Mouse (Mus musculus) E14TG2a.4 (cell line): ENCODE results near the gene Fgf18.
A peak's percentile ranks its signal among the peaks of the same experiment; 100 is the strongest.

ENCODE experiments used
- H3K27me3 ChIP-seq: 2 replicates; pipeline ENCODE4 v1.6.1; 2014; ENCODE audit warnings: low read length, control low read depth; ENCODE audit not compliant: insufficient read depth
- H3K36me3 ChIP-seq: 2 replicates; pipeline ENCODE4 v1.6.1; 2014; ENCODE audit warnings: low read length, control low read depth; ENCODE audit not compliant: insufficient read depth
- H3K4me1 ChIP-seq: replicated peaks from 2 replicates; pipeline ENCODE4 v1.6.1; 2014; ENCODE audit warnings: low read depth, low read length, control low read depth
- H3K4me3 ChIP-seq: replicated peaks from 2 replicates; pipeline ENCODE4 v1.5.1; 2014; ENCODE audit warnings: mild to moderate bottlenecking, low read length
- H3K9me3 ChIP-seq: 2 replicates; pipeline ENCODE4 v1.6.1; 2014; ENCODE audit warnings: low read length, control low read depth
- CTCF ChIP-seq: conservative IDR thresholded peaks from 2 replicates; pipeline ENCODE4 v1.5.1; 2014; ENCODE audit warnings: low read length
- NANOG ChIP-seq: IDR thresholded peaks from 2 replicates; pipeline ENCODE4 v1.6.1; 2014; ENCODE audit warnings: borderline replicate concordance, low read length, mixed read lengths
- POU5F1 ChIP-seq: IDR thresholded peaks from 2 replicates; pipeline ENCODE4 v1.6.1; 2014; ENCODE audit warnings: low read length, borderline replicate concordance

The Fgf18 gene

DNA sequence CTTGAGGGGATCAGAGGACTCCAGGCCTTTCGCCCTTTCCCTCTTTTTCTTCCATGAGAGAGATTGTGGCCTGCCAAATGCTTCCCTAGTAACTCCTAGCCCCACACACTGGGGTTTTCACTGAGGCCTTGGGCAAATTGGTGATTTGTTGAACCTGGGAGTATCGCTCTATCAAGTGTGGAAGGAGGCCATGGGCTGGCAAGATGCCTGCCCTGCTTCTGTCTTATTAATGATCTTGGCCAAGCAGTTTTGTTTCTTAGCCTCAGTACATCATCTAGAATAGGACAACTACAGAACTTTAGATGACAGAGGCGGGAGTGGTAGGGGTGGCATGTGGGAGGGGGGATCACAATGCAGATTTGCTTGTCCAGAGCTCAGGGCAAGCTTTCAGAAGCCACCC is 31.4 kb downstream of the Fgf18 start:
- Histone ChIP-seq H3K27me3 (peaks cover 46% of the 10 kb centered on the region), H3K36me3 (0 out of 2 replicates have a peak, but pooled peaks cover 13% of the 10 kb centered on the region), H3K9me3 (no peaks in the 10 kb centered on the region), H3K4me3 (no peak overlapping the region), H3K4me1 (peaks cover 41% of the 10 kb centered on the region)
- no peak for TF ChIP-seq NANOG
- TF ChIP-seq CTCF, result no peak
- TF ChIP-seq POU5F1, result no peak

DNA sequence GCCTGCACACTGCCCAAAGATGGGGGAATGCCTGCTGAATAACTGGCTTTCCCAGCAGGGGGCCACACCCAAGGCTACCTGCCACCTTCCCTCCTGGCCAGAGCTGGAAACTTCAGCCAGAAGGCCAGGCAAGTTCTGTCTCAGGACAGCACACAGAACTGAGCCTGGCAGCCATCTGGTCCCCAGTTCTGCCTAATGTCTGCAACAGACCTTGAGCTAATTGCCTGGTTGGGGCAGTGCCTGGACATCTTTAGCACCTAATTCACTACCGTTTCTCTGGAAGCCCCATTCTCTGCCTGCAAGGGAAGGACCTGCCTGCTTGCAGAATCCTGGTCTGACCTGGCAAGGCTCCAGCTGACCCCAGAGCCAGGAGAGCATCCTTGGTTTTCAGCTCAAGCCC is 34.8 kb downstream of the Fgf18 start:
- Histone ChIP-seq H3K36me3 (0 out of 2 replicates have a peak, but pooled peaks cover 7% of the 10 kb centered on the region), H3K9me3 (no peaks in the 10 kb centered on the region), H3K27me3 (peaks cover 60% of the 10 kb centered on the region), H3K4me1 (peaks cover 32% of the 10 kb centered on the region), H3K4me3 (no peak overlapping the region)
- TF ChIP-seq CTCF (no peak), POU5F1 (no peak), NANOG (no peak)

DNA sequence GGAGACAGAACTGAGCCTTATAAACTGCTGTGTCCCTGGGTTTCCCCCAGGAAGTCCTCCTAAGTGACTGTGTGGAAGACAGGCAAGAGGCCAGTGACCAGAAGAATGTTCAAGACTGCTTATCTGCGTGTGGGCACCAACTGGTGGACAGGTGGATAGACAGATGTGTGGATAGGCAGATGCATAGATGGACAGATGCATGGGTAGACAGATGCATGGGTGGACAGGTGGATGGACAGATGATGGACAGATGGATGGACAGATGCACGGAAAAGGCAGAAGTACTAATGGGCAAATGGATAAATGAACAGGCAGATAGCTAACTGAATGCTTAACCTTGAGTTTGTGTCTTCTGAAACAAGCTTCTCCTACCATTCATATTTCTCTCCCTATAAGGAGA is 37.1 kb downstream of the Fgf18 start:
- Histone ChIP-seq H3K9me3 (no peaks in the 10 kb centered on the region), H3K4me1 (peaks cover 35% of the 10 kb centered on the region), H3K4me3 (no peak overlapping the region), H3K27me3 (peaks cover 67% of the 10 kb centered on the region), H3K36me3 (no peaks in the 10 kb centered on the region)
- TF ChIP-seq POU5F1 (no peak), NANOG (no peak), CTCF (no peak)

DNA sequence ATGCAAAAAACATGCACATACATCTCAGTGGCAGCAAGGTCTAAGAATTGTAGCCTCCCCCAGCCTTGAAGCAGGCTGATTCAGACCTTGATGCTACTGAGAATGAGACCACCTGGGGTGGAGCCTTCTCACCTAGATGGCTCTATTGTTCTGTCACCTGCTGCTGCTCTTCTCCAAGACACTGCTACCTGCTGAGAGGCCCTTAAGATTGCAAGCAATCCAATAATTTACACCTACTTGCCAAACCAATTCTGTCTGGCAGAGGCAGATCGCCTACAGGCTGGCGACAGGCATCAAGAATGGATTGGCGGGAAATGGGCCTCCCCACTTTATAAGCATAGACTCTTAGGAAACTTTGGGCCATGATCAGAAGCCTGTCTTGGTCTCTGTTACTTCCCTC is 39.7 kb downstream of the Fgf18 start:
- TF ChIP-seq NANOG (peak; percentile 84; the same call in 1 of the 2 replicates), CTCF (no peak)
- peaks cover 34% of the 10 kb centered on the region for H3K4me1 ChIP-seq
- H3K9me3 ChIP-seq, result no peaks in the 10 kb centered on the region

DNA sequence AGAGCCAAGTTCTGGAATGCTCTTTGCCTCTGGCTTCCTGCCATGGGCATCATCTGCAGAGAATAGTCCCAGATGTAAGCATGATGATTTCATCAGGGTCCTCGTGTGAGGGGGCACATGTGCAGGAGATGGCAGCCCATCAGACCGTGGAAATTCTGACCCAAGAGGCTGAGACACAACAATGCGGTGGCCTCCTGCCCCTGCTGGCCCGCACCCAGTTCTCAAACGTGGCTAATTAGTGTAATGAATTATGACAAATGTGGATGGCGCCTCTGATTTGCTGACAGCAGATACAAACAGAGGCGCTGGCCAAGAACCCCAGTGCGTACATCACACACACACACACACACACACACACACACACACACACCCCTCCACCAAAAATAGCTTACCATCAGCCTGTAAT is 42.3 kb downstream of the Fgf18 start:
- Histone ChIP-seq H3K4me3 (no peak overlapping the region), H3K27me3 (peaks cover 37% of the 10 kb centered on the region), H3K9me3 (no peaks in the 10 kb centered on the region), H3K36me3 (no peaks in the 10 kb centered on the region), H3K4me1 (peaks cover 49% of the 10 kb centered on the region)
- no peak for TF ChIP-seq NANOG
- TF ChIP-seq POU5F1, result no peak
- no peak for TF ChIP-seq CTCF

More for the DNA sequence above, 39.7 kb downstream of the Fgf18 start:
- no peak overlapping the region; the same call in 1 of the 2 replicates for H3K4me3 ChIP-seq
- H3K27me3 ChIP-seq, result peaks cover 48% of the 10 kb centered on the region
- no peaks in the 10 kb centered on the region for H3K36me3 ChIP-seq

DNA sequence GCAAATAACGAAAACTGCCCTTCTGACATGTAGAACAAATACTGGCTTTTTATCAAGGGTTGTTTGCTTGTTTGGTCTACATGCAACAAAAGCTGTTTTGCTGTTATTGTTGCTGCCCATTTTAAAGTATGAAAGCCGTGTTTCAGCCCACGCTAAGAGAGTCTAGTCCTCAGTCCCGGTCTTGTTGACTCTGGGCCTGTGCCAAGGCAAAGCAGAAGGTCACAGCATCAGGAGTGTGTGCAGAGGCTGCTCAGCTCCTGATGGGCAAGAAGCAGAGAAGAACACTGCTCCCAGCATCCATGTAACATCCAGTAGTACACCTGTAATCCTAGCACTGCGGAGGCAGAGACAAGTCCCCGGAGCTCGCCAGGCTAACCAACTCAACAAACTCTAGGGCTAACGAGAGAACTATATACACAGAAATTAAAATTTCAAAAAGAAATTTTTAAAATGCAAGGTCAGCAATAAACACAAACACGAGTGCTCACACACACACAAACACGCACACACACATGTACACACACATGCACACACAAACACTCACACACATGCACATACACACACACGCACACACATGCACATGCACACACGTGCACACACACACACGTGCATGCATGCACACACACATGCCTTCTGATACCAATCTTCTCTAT is 43.8 kb downstream of the Fgf18 start:
- Histone ChIP-seq H3K27me3 (peaks cover 28% of the 10 kb centered on the region), H3K4me1 (peaks cover 48% of the 10 kb centered on the region)
- TF ChIP-seq CTCF (no peak), POU5F1 (no peak), NANOG (no peak)

DNA sequence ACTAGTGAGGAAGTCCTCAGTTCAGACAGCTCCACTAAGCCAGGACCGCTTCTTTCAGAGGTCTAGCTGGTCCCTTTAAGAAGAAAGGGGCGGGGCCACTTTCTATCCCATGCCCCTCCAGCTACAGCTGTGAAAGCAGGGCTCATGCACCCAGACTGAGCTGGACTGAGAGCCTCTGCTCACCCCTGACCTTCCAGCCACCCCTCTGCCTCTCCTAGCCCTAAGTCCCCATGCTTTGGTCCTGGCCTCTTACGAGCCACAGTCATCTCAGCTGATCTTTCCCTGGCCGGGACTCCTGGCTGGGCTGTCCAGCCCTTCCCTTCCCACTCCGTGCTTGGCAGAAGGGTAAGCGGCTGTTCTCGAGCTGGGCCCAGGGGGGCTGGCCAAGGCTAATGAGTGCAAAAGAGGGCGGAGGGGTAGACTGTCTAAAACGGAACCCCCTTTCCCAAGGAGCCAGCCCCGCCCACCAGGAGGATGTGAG is 47.1 kb downstream of the Fgf18 start:
- peaks cover 32% of the 10 kb centered on the region for H3K4me1 ChIP-seq
- no peaks in the 10 kb centered on the region for H3K36me3 ChIP-seq
- TF ChIP-seq POU5F1, result no peak
- no peak for TF ChIP-seq CTCF
- TF ChIP-seq NANOG, result no peak
- H3K9me3 ChIP-seq, result no peaks in the 10 kb centered on the region
- peak overlapping the region; percentile 39 for H3K4me3 ChIP-seq
- peaks cover 32% of the 10 kb centered on the region for H3K27me3 ChIP-seq

More for the DNA sequence above, 43.8 kb downstream of the Fgf18 start:
- no peaks in the 10 kb centered on the region for H3K36me3 ChIP-seq
- no peaks in the 10 kb centered on the region for H3K9me3 ChIP-seq
- H3K4me3 ChIP-seq, result no peak overlapping the region

DNA sequence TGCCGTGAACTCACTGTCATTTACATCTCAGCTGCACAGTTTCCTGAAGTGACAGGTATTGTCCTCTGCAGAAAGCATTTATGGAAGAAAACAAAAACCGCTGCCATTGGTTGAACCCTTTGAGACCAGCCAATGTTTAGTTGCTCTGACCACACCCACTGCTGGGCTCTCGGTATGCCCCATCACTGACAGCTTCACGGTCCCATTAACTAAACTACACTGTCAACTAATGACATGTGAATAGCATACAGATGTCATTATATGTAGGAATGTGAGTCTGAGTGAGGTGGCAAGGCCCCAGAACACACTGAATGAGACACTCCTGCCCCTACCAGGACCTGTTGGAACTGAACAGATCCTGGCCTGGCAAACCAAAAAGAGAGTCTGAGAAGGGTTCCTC is 47.8 kb downstream of the Fgf18 start:
- Histone ChIP-seq H3K36me3 (no peaks in the 10 kb centered on the region), H3K4me1 (peaks cover 29% of the 10 kb centered on the region), H3K4me3 (no peak overlapping the region), H3K9me3 (no peaks in the 10 kb centered on the region), H3K27me3 (peaks cover 36% of the 10 kb centered on the region)
- TF ChIP-seq CTCF (no peak), NANOG (no peak), POU5F1 (no peak)

DNA sequence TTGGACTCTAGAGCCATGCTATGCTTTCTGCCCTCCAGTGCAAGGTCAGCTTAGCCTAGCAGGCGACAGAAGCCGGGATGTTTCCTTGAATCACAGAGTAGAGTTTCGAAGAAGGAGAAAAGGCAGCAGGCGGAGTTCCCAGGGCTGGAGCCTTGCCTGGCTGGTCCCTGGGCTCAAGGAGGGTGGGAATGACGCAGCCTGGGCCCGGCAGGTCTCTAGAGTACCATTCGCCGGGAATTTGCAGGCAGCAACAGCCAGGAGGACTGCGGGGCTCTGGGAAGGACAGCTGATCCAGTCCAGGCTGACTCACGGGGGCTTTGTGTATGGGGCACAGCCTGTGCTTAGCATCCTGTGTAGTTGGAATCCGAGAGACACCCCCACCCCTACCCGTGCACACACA is 48.8 kb downstream of the Fgf18 start:
- Histone ChIP-seq H3K27me3 (peaks cover 36% of the 10 kb centered on the region), H3K36me3 (no peaks in the 10 kb centered on the region), H3K4me1 (peaks cover 27% of the 10 kb centered on the region), H3K4me3 (no peak overlapping the region), H3K9me3 (no peaks in the 10 kb centered on the region)
- TF ChIP-seq POU5F1 (no peak), NANOG (no peak), CTCF (no peak)
